Mouse (Mus musculus) lung, embryonic 14.5 days (tissue): Measurements from ENCODE around the gene Strbp. TPM values are rescaled to one million over a fixed set of nuclear protein-coding genes. Genes with fewer than 3 reads are reported as not detected.
A peak's percentile ranks its signal among the peaks of the same experiment; 100 is the strongest.

Source experiments
- ATAC-seq: fragments of 200-750 bp; cut with Nextera tagmentation; 2 replicates; pipeline ENCODE4 v1.8.0; 2017; ENCODE audit warnings: mild to moderate bottlenecking, moderate TSS enrichment, moderate library complexity; ENCODE audit not compliant: insufficient read depth
- DNase-seq: peaks from one replicate; pipeline ENCODE4 v3.0.0-alpha.2; 2015
- H3K27ac ChIP-seq: fragments of 300-500 bp; sonication (generic); 2 replicates; pipeline ENCODE4 v1.5.1; 2014; ENCODE audit warnings: low read depth, mild to moderate bottlenecking, moderate library complexity
- H3K27me3 ChIP-seq: fragments of 300-500 bp; sonication (generic); 2 replicates; pipeline ENCODE4 v1.6.1; 2014; ENCODE audit warnings: low read length, control low read depth; ENCODE audit not compliant: insufficient read depth
- H3K36me3 ChIP-seq: fragments of 300-500 bp; sonication (generic); 2 replicates; pipeline ENCODE4 v1.6.1; 2014; ENCODE audit warnings: control low read depth; ENCODE audit not compliant: insufficient read depth
- H3K4me1 ChIP-seq: fragments of 300-500 bp; sonication (generic); 2 replicates; pipeline ENCODE4 v1.6.1; 2014; ENCODE audit warnings: antibody characterized with exemption, control low read depth; ENCODE audit not compliant: insufficient read depth
- H3K4me2 ChIP-seq: fragments of 300-500 bp; sonication (generic); 2 replicates; pipeline ENCODE4 v1.6.1; 2014; ENCODE audit warnings: mild to moderate bottlenecking
- H3K4me3 ChIP-seq: fragments of 300-500 bp; sonication (generic); 2 replicates; pipeline ENCODE4 v1.5.1; 2014; ENCODE audit warnings: low read depth, low read length
- H3K9ac ChIP-seq: fragments of 300-500 bp; sonication (generic); 2 replicates; pipeline ENCODE4 v1.6.1; 2014
- H3K9me3 ChIP-seq: fragments of 300-500 bp; sonication (generic); 2 replicates; pipeline ENCODE4 v1.6.1; 2016; ENCODE audit warnings: low read depth, low read length, control low read depth
- CTCF ChIP-seq: IDR thresholded peaks from 2 replicates; pipeline ENCODE4 v1.5.1; 2016; ENCODE audit warnings: antibody characterized with exemption, low read depth
- WGBS: fragments of 180-500 bp; shearing (Covaris S2); extraction: QIAGEN DNeasy Blood & Tissue Kit; methylation state at CpG from one replicate; pipeline ENCODE4 v1.1.7; 2014; 5-methylcytosine and 5-hydroxymethylcytosine counted together
- polyA plus RNA-seq: library from polyadenylated mRNA; unstranded; fragments of >200 nt; fragmentation: Nextera tagmentation; extraction: Ambion mirVana; gene quantifications from 2 replicates; pipeline ENCODE4 v1.2.1, GENCODE M21; 2014

The Strbp gene
- polyA plus RNA-seq, 1 experiment from 2014 or later = 39.9 TPM

- DNase-seq = no peak
- H3K27ac ChIP-seq = no peak overlapping the region
- no peak for TF ChIP-seq CTCF
- H3K27me3 ChIP-seq = no peaks in the 10 kb centered on the region
- no peak overlapping the region for H3K4me2 ChIP-seq
- no peak overlapping the region for H3K4me3 ChIP-seq
- H3K36me3 ChIP-seq = no peaks in the 10 kb centered on the region
- ATAC-seq = no peak
- WGBS = 63% methylated on average over 11 of the region's 11 CpGs
- H3K9ac ChIP-seq = no peak overlapping the region
- no peaks in the 10 kb centered on the region for H3K4me1 ChIP-seq
- H3K9me3 ChIP-seq = no peaks in the 10 kb centered on the region
These were observed 19.9 kb upstream of the Strbp start for GRCm38 (mm10) chr2:37723501-37724090.

- no peak overlapping the region for H3K4me3 ChIP-seq
- H3K27me3 ChIP-seq = no peaks in the 10 kb centered on the region
- no peak for ATAC-seq
- no peaks in the 10 kb centered on the region for H3K9me3 ChIP-seq
- no peaks in the 10 kb centered on the region for H3K4me1 ChIP-seq
- H3K36me3 ChIP-seq = no peaks in the 10 kb centered on the region
- TF ChIP-seq CTCF = no peak
- DNase-seq = no peak
- 81% methylated on average over 14 of the region's 14 CpGs for WGBS
- H3K9ac ChIP-seq = no peak overlapping the region
- no peak overlapping the region for H3K4me2 ChIP-seq
- H3K27ac ChIP-seq = no peak overlapping the region
These were observed 19.2 kb upstream of the Strbp start for GRCm38 (mm10) chr2:37722674-37723465.

GRCm38 (mm10) chr2:37716266-37716665 is 12.6 kb upstream of the Strbp start:
- Histone ChIP-seq H3K4me1 (no peaks in the 10 kb centered on the region), H3K4me2 (no peak overlapping the region), H3K4me3 (no peak overlapping the region), H3K9me3 (no peaks in the 10 kb centered on the region), H3K36me3 (no peaks in the 10 kb centered on the region), H3K27ac (no peak overlapping the region), H3K27me3 (no peaks in the 10 kb centered on the region), H3K9ac (no peak overlapping the region)
- no peak for TF ChIP-seq CTCF
- WGBS = 76% methylated on average over 6 of the region's 6 CpGs
- no peak for DNase-seq
- no peak for ATAC-seq

DNA sequence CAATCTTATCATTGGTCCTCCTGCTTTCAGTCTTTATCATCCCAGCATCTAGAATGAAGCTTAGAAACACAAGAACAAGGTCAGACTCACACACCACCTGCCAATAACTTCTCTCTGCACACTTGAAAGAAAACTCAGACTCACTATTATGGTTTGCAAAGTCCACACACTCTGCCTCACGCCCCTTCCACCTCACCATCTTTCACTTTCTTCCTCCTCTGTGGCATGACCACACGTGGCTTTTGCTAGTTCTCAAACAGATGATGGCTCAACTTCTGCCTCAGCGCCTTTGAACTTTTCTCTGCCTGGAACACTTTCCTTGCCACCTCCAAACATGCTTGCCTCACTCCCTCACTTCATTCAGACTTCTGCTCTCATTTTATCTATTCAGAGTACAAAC is 11.7 kb upstream of the Strbp start:
- Histone ChIP-seq H3K4me1 (no peaks in the 10 kb centered on the region), H3K36me3 (no peaks in the 10 kb centered on the region), H3K4me3 (no peak overlapping the region), H3K4me2 (no peak overlapping the region), H3K9ac (no peak overlapping the region), H3K27ac (no peak overlapping the region), H3K27me3 (no peaks in the 10 kb centered on the region), H3K9me3 (no peaks in the 10 kb centered on the region)
- DNase-seq (no peak), ATAC-seq (no peak)
- TF ChIP-seq CTCF = no peak
- WGBS = 53% methylated on average over 3 of the region's 3 CpGs

DNA sequence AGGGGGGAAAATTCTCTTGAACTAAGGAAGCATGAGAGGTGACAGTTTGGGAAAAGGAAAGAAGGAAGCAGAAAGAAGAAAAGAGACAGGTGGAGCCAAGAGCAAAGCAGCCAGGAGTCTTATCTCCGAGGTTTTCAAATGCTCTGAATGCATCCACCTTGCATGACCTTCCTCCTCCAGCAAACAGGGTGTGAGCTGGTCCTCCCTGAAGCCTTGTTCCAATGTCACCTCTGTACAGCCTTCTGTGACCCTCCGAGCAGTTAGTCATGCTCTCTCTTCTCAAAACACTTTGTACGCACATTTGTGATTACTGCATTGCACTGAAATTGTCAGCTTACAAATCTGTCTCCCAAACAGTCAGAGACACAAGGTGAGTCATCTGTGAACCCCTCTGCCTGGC is 9.4 kb upstream of the Strbp start:
- Histone ChIP-seq H3K27me3 (no peaks in the 10 kb centered on the region), H3K4me3 (no peak overlapping the region), H3K27ac (no peak overlapping the region), H3K9ac (no peak overlapping the region), H3K36me3 (no peaks in the 10 kb centered on the region), H3K9me3 (no peaks in the 10 kb centered on the region), H3K4me2 (no peak overlapping the region), H3K4me1 (no peaks in the 10 kb centered on the region)
- no peak for ATAC-seq
- no peak for DNase-seq
- no peak for TF ChIP-seq CTCF
- WGBS = 53% methylated on average over 3 of the region's 3 CpGs

GRCm38 (mm10) chr2:37708835-37709234 is 5.2 kb upstream of the Strbp start:
- no peak for TF ChIP-seq CTCF
- Histone ChIP-seq H3K9ac (no peak overlapping the region), H3K9me3 (no peaks in the 10 kb centered on the region), H3K4me2 (no peak overlapping the region), H3K4me3 (no peak overlapping the region), H3K27me3 (no peaks in the 10 kb centered on the region), H3K36me3 (no peaks in the 10 kb centered on the region), H3K27ac (no peak overlapping the region), H3K4me1 (no peaks in the 10 kb centered on the region)
- 76% methylated on average over 3 of the region's 3 CpGs for WGBS
- ATAC-seq (no peak), DNase-seq (no peak)

- no peak for DNase-seq
- Histone ChIP-seq H3K4me1 (peaks cover 5% of the 10 kb centered on the region; the same call in 1 of the 2 replicates), H3K27me3 (no peaks in the 10 kb centered on the region), H3K4me2 (peak overlapping the region; percentile 89), H3K9me3 (no peaks in the 10 kb centered on the region), H3K9ac (peak overlapping the region; percentile 88), H3K4me3 (peak overlapping the region; percentile 90), H3K36me3 (no peaks in the 10 kb centered on the region), H3K27ac (no peak overlapping the region)
- WGBS = 14% methylated on average over 4 of the region's 4 CpGs
- no peak for ATAC-seq
- TF ChIP-seq CTCF = no peak
These were observed 592 bp upstream of the Strbp start for GRCm38 (mm10) chr2:37704141-37704760.
